Mouse (Mus musculus) layer of hippocampus, postnatal 36 days (tissue): Measurements from ENCODE around the gene Rtn1. TPM values are rescaled to one million over a fixed set of nuclear protein-coding genes. Genes with fewer than 3 reads are reported as not detected.
"Not testable (repeated sequence)": the region's sequence is repeated elsewhere in the genome, so short reads cannot be mapped to it uniquely, and the experiment has no call there.

ENCODE experiments used
- DNase-seq, 2 experiments: peaks; one replicate each; pipeline ENCODE4 v3.0.0; 2022
- total RNA-seq, 2 experiments: library from RNA; stranded (reverse); gene quantifications; 2 replicates each; pipeline ENCODE4 v1.2.3; 2021

Rtn1 gene
- total RNA-seq, 2 experiments from 2014 or later = 1,352 to 1,459 TPM

DNA sequence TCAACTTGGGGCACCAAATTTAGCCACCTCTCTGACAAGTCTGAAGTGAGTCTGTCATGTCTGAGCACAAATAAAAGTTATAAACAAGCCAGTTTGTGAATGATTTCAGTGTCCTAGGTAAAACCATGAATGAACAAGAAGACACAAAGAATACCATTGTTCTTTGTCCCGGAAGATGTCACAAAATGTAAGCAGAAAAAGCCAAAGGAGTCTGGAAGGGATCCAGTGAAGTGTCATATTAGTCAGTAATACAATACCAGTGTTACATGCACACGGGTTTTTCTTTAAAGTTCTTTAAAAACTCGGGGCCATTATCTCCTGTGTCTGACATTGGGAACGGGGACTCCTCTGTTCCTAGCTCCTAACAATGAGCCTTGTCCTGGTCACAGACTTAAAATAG lies 85.1 kb downstream of the Rtn1 start:
- DNase-seq = no peak

DNA sequence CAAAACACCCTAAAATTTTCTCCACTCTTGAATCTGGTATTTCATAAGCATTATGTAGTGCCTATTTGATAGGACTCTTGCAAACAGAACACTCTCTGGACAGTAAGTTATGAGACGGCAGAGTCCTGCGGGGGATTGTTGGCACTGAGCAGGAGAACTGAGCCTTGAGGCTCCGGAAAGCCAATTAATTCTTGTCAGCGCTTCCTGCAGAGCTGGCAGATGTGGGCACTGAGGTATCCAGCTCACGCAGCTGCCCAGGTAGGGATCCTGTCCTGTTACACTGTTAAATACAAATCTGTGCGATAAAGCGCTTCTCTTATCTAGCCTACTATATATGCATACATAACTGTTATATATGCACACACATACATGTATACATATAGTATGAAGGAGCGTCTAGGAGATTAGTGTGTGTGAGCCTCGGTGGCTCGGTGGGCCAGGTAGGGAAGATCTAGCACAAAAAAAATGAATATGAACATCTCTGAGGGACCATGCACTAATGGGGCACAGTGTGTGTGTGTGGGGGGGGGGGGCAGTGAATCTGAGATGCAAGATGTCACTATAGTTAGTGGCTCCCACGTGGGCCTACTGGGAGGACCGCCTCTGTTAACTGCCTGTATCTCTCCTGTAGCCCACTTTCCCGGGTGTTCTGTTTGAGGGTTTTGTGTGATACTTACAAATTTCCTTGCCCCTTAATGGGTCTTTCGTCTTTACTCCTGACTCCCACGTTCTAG lies 93.0 kb downstream of the Rtn1 start:
- no peak for DNase-seq

DNA sequence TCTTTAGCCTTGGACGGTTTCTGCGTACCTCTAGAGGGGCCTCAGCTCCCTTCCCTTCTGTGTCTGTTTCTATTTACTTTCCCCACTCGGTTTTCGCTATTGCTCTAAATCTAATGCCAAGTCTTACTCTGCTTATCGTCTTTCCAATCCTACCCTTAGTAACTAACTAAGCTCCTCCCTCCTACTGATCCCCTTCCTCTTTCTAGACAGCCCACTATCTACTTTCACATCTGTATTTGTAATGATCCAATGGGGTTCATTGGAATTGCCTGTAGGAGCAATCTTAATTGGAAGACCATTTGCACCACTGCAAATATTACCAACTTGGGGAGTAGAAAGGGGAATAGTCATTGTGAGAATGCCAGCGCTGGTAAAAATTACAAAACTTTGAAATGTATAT lies 98.0 kb downstream of the Rtn1 start:
- DNase-seq = no peak

DNA sequence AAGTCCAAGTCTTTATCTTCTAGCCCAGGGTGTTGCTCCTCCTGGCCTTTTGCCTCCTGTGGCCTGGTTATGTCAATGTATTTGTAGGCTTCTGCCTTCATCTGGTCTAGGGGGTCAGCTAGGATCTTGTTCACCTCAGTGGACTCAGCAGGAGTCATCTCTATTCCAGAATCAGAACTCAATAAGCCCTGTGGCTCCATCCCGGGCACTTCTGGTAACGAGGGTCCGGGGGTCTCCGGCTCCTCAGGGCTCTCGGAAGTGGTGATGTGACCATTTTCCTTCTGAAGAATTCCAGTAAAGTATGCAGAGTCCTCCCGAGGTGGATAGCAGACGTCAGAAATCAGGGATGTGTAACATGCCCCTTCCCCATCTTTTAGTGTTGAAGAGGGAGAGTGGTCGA lies 100.3 kb downstream of the Rtn1 start:
- DNase-seq = no peak

DNA sequence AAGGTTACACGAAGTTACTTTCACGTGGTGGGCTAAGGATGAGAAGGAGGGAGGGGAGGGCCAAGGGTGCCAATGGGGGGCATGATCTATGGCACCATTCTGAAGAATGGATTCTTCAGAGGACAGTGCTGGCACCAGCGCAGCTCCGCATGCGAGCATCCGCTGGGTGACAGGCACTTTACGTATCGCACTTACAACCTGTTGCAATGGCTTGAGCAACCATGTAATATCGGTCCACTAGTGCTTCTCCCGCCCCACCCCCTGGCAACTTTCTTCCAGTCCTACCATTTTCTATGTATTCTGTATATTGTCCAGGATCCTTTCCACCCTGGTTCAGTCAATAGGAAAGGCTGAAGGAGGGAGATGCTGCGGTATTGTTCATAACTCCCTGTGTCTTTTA lies 102.6 kb downstream of the Rtn1 start:
- DNase-seq = no peak

DNA sequence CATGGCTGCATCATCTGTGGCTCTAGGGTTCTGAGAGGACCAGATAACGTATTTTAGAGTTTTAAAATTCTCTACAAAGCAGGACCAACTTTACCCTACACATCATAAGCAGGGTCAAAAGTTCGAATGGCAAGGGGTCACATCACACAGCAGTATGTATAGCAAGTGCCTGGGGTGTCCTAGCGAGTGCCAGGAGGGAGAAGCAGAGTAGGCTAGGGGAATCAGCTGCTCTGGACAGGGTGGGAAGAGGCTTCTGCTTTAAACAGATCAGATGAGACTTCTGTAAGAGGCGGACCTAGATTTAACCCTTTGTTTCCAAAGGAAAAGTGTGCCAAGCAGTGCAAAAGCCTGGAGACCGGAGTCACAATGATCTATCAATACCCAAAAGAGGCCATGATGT lies 103.4 kb downstream of the Rtn1 start:
- no peak for DNase-seq

DNA sequence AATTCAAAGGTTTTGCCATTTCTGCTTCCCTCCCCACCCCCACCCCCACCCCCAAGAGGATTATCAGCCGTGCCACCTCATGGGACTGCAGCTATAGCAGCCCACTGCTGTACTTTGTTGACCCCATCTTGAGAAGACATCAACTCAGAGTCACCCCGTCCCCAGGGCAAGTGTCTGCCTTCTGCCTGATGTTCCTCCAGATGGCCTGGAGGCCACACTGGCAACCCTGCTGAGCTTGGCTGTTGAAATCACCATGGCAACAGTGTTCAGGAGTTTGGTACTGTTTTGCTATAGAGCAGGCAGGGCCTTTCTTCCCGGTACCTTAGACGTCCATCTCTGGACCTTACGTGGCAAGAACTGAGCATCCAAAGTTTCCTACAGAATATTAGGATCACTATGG lies 103.9 kb downstream of the Rtn1 start:
- no peak for DNase-seq

DNA sequence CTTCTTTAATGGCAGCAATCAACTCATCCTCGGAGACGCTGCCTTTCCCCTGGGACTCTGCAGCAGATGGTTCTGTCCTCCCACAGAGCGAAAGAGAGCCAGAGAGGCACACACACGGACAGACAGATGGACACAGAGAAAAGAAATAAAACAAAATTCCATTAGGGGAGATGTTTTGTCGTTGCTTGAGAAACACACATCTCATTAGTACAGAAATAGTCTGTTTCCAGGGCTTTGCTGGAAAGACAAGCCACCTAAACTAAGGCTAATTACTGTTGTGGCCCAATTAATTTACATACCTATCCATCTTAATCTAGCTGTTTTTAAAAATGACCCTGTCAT lies 104.5 kb downstream of the Rtn1 start:
- DNase-seq = peak in 1 of 2 experiments; percentile 34

DNA sequence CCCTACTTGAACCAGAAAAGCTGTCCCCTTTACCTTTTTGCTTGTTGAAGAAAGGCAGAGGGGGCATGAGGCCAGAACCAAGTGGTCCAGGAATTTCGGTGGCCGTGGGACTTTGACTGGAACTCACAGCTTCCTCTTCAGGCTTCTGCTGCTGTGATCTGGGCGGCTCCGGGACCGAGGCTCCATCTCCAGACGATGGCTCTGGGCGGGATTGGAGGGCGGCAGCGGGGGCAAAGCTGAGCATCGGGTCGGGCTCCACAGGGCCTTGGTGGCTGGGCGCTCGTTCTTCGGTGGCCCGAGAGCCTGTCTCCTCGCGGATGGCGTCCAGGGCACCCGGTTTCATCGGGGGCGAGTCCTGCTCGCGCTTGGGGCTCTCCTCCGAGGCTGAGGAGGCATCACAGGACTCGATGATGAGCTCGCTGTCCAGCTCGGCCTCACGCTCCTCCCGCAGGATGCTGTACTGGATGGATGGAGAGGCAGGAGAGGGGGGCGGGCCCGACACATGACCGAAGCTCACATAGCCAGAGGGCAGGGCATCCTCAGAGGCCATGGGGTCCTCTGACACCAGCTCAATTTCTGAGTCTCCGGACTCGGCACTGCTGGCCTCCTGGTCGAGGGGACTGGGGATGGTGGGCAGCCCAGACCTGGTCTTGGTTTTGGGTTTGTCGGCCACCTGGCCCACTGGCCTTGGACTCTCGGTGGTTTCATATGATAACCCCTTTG lies 105.1 kb downstream of the Rtn1 start:
- no peak for DNase-seq

DNA sequence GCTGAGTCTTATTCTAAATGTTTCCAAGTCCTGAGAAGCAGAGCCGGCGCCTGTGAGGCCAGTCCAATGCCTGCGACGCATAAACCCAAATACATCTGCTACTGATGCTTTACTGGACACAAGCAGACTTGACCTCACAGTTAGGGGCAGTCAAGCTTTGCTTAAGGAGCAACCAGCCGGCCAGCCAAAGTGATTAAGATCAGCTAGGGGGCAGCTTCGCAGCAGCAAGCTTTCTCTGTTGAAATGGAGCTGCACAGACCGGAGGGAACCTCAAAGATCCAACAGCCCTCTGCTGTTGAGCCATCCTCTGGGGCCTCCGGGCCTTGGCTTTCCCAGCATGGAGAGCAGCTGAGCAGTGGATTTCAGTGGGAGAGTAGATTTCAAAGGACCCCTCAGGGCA lies 107.4 kb downstream of the Rtn1 start:
- DNase-seq = no peak

DNA sequence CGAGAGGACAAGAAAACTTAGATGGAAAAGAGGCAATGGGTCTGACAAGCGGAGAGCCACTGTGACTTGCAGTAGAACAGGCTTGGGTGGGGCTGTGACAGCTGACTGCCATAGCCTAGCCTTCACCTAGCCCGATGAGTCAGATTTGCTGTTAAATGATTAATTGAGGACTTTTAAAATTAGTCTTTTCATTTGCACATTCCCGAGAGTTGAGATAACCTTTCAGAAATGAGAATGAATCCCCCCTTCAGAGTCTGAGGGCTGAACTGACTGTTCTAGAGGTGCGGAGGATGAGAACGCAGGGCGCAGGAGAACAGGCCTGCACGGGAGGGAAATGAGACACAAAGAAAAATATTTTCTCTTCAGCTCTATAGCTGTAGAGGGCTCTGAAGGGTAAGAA lies 107.9 kb downstream of the Rtn1 start:
- DNase-seq = no peak

DNA sequence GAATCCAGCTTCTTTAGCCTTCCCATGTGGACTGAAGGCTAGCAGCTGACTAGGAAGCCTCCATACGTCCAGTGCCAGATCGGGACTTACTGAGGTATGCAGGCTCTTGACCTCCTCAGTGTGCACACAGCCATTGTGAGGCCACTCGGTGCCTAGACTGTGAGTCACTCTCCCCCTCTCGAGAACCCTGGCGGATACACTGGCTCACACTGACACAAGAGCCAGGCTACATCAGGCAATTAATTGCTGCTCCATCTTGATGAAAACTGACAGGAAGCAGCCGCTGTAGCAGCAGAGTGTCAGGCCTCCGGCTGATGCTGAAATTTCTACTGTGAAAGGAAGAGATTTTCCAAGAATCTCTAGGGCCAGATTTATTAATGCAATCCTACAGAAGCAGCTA lies 110.6 kb downstream of the Rtn1 start:
- no peak for DNase-seq

DNA sequence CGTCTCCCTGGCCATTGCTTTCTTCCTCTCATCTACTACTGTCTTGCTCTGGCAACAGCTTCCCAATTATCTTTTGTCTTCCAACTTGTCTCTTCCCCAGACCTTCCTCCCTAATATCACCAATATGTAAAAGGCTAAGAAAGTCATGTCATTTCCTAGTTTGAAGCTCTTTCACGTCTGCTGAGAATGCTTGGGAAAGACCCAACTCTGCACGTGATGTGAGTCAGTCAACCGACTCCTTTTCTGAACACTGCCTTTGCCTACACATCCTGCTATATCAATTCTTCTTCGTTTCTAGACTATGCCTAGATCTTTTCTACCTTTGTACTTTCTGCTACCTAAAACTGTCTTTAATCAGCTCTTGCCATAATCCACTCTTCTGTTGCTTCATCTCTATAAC lies 112.3 kb downstream of the Rtn1 start:
- DNase-seq = no peak

DNA sequence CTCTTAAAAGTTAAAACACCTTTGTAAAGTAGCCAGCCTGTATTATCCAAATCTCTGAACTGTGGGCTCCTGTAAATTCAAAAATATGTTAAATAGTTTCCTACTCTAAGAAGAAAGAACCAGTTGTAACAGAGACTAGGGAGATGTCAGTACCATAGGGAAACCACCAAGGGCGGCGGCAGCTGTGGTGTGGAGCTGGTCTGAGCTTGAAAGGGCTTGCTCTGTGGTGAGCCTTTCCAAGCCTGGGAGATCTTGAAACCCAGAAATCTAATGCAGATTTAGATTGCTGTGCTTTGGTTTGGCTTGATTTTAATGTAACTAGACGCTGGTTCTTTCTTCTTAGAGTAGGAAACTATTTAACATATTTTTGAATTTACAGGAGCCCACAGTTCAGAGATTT lies 115.7 kb downstream of the Rtn1 start:
- not testable (repeated sequence) for DNase-seq

DNA sequence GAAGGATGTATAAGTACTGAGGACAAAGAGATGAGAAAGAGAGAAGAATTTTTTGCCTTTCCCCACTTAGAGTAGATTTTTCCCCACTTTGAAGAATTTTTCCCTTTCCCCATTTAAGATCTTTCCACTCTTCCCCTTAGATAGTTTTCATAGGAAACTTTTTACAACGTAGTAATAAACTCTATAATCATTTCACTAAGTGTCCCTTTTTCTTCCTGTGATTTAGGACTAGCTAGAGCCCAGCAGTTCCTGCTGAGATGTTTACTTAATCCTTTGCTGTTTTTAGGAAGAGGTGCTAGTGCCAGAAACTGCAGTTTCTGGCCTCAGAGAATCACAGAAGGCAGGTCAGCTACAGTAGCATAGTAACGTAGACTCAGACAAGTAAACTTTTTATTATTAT lies 116.3 kb downstream of the Rtn1 start:
- DNase-seq = no peak

DNA sequence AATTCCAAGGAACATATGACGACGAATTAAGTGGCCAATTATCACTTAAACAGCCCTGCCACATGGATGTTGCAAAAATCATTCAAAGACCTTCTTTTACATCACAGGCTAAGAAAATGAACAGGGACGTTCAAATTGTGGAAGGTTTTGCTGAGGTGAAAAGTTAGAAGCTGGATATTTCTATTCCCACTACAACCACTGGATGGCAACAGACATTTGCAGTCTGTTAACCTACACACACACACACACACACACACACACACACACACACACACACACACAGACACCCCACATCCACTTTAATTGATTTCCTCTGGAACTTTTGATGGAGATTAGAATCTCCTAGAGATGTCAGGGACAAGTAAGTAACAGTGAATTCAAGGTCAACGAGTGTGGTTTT lies 117.6 kb downstream of the Rtn1 start:
- DNase-seq = no peak

DNA sequence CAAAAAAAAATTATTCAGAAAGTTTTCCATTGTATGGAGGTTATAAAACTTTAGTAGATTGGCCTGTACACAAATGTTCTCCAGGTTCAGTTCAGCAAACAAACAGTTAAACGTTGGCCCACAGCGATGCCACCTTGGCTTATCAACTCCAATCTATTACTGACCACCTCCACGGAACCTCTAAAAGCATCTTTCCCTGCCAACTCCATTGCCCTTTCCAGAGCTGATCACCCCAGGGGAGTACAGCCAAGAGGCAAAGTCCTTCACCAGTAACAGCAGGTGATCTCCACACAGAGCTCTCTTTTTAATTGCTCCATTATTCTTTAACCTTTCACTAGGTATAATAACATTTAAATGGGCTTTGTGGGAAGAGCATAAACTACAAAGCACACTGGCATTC lies 120.6 kb downstream of the Rtn1 start:
- DNase-seq = no peak

DNA sequence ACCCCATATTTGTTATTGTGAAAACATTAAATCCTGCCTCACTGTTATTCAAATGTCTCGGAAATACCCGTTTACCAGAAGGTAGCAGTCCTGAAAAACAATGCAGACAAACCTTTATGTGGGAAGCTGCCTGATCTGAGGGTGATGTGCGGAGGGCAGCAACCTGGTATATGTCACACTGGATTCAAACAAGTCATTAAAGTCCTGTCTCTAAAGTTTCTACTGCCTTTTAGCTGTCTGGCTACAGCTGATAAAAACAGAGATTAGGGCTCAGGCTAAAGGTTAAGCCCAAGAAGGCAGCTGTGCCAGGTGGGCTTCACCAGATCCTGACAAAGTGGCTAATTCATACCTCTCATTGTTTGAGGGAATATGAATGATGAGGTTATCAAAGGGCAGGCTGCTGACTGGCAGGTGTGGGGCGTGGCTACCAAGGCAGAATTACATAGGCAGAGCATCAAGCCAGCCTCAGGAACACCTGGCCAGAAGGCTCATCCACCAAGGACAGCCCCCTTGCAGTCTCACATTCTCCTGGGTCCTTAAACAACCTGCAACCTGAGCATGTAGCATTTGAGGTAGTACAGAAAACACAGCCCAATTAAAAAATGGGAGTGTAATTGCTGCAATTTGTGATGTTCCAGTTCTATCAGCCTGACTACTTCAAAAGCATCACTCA lies 121.4 kb downstream of the Rtn1 start:
- DNase-seq = no peak

DNA sequence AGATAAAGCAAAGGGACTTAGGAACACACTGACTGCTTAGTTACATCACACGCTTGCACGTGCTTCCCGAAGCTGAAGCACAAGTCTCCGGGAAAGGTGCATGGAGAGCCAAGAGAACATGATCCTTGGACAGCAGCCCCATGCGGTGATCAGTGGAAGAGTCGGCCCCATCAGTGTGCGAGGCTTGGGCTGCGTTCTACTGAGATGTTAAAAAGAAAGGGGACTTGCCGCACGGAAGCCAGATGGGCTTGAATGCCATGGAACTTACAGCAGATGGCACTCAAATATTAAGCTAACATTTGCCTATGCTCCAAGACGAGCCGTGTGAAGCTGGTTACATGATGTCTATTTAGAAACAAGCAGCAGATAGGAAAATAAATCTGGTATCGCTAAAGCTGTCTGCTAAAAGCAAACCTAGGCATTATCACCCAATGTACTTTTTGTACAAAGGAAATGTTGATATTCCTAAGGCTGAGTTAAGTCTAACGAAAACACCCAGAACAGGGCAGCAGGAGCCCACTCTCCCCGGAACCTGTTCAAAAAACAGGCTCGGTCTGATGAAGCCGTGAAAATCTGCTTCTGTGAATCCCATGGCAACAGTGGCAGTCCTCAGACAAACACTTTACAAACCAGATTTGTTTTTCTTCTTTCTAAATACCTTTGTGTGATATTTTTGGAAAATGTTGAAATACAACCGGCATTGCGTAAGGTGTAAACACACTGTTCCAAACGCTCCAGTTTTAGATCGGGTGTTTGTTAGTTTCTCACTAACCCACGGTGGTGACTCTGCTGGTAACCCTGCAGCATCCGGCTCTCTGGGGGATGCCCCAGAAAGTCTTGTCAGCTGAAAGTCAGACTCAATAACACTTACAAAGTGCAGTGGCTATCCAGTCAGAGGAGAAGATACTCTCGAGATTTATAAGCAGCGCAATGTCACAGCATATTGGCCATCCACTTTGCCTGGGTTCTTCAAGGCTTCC lies 123.2 kb downstream of the Rtn1 start:
- DNase-seq = peak; percentile 81 to 83

DNA sequence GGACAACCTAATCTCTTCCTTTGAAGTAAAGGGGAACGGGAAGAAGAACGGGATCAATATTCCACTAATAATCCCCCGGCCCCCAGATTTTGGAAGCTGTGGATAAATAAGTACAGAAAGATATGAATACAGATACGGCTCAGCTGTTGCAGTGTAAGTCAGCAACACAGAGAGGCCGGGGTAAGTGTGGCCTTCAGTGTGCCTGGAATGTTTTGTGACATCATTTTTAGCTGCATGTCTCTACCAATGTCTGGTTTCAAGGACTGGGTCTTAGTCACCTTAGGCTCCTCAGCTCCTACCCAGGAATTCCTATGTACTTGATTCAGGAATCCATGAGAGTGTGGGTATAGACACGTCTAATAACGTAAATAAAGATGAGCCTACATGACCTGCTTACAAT lies 124.3 kb downstream of the Rtn1 start:
- no peak for DNase-seq

DNA sequence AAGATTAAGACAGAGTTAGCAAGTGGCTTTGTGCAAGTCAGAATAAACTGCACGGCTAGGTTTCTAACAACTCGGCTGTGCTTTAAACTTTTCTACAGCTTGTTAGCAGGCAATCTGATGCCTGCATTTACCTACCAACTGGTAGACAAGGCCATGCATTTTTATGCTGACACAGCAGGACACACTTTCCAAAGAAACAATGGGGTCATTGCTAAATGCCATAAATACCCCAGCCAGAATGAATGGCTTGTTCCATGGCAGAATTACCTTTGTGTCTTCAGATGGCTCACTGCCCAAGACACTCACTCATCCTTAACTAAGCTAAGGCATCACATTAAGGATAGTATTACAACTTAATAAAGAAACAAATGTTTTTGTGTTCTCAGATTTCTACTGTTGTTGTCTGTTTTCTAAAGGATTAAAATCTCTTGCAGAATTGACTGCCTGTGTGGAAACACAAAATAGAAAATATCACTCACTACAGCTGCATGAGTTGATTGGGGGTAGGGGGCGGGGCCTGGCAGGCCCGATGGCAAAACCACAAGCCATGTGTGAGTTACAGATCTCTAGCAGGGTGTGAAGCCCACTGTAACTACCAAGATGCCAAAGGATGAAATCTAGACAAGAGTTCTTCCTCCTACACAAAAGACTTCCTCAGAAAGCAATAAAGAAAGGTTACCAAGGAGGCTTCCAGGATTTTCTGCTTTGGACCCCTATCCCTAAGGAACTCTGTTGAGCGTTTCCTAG lies 129.6 kb downstream of the Rtn1 start:
- no peak for DNase-seq
